Mouse (Mus musculus) thymus, adult 2 months (tissue): ENCODE data around the gene Kif5c. TPM values are rescaled to one million over a fixed set of nuclear protein-coding genes. Genes with fewer than 3 reads are reported as not detected.

Experiments
- DNase-seq: peaks from one replicate; pipeline ENCODE4 v3.0.0; 2021
- H3K27ac ChIP-seq: fragments of 200-500 bp; 2 replicates; pipeline ENCODE4 v1.5.1; 2012; ENCODE audit warnings: low read length, control low read depth; ENCODE audit not compliant: control insufficient read depth, insufficient read depth
- H3K27me3 ChIP-seq: fragments of 200-500 bp; 2 replicates; pipeline ENCODE4 v1.6.1; 2012; ENCODE audit warnings: mild to moderate bottlenecking, low read length, moderate library complexity, mixed read lengths; ENCODE audit not compliant: control insufficient read depth, insufficient read depth
- H3K36me3 ChIP-seq: fragments of 200-500 bp; 2 replicates; pipeline ENCODE4 v1.6.1; 2012; ENCODE audit warnings: mild to moderate bottlenecking, low read length, moderate library complexity; ENCODE audit not compliant: control insufficient read depth, insufficient read depth
- H3K4me1 ChIP-seq: fragments of 200-500 bp; replicated peaks from 2 replicates; pipeline ENCODE4 v1.6.1; 2012; ENCODE audit warnings: low read length; ENCODE audit not compliant: control insufficient read depth, insufficient read depth
- H3K4me3 ChIP-seq: fragments of 200-500 bp; 2 replicates; pipeline ENCODE4 v1.5.1; 2012; ENCODE audit warnings: mild to moderate bottlenecking, low read length, control low read depth, moderate library complexity; ENCODE audit not compliant: control insufficient read depth, insufficient read depth
- CTCF ChIP-seq: fragments of 200-500 bp; IDR thresholded peaks from 2 replicates; pipeline ENCODE4 v1.5.1; 2012; ENCODE audit warnings: mild to moderate bottlenecking, control low read depth, low read length, moderate library complexity, borderline replicate concordance; ENCODE audit not compliant: control insufficient read depth, poor library complexity, insufficient read depth; ENCODE audit errors: extremely low read depth
- POLR2A ChIP-seq: fragments of 200-500 bp; IDR thresholded peaks from 2 replicates; pipeline ENCODE4 v1.6.1; 2012; ENCODE audit warnings: mild to moderate bottlenecking, low read length, control low read depth, moderate library complexity; ENCODE audit not compliant: control insufficient read depth, poor library complexity, insufficient read depth; ENCODE audit errors: extremely low read depth
- WGBS: fragments of 180-500 bp; shearing (Covaris S2); methylation state at CpG from one replicate; pipeline ENCODE4 v1.1.7; 2018; 5-methylcytosine and 5-hydroxymethylcytosine counted together
- polyA plus RNA-seq: library from polyadenylated mRNA; depleted of rRNA; stranded (reverse); fragments of >200 nt; gene quantifications from 2 replicates; pipeline ENCODE4 v1.2.3, GENCODE M21; 2012

Gene Kif5c
- polyA plus RNA-seq, 1 experiment = 0.40 TPM

- Histone ChIP-seq H3K4me1 (no peaks in the 10 kb centered on the region), H3K27me3 (no peaks in the 10 kb centered on the region), H3K4me3 (no peak overlapping the region), H3K36me3 (no peaks in the 10 kb centered on the region), H3K27ac (no peak overlapping the region)
- WGBS = 95% methylated on average over 9 of the region's 9 CpGs
- no peak for DNase-seq
- TF ChIP-seq CTCF = no peak
- TF ChIP-seq POLR2A = no peak
These were observed 14.1 kb downstream of the Kif5c start for GRCm38 (mm10) chr2:49633231-49633630.

GRCm38 (mm10) chr2:49642761-49643160 lies 23.7 kb downstream of the Kif5c start:
- H3K4me3 ChIP-seq = no peak overlapping the region
- no peaks in the 10 kb centered on the region for H3K27me3 ChIP-seq
- WGBS = 88% methylated on average over 3 of the region's 3 CpGs
- no peaks in the 10 kb centered on the region for H3K36me3 ChIP-seq
- no peak for TF ChIP-seq CTCF
- TF ChIP-seq POLR2A = no peak
- no peaks in the 10 kb centered on the region for H3K4me1 ChIP-seq
- DNase-seq = no peak
- no peak overlapping the region for H3K27ac ChIP-seq

- H3K36me3 ChIP-seq = no peaks in the 10 kb centered on the region
- 95% methylated on average over 8 of the region's 8 CpGs for WGBS
- H3K27ac ChIP-seq = no peak overlapping the region
- H3K27me3 ChIP-seq = no peaks in the 10 kb centered on the region
- no peaks in the 10 kb centered on the region for H3K4me1 ChIP-seq
- H3K4me3 ChIP-seq = no peak overlapping the region
- TF ChIP-seq POLR2A = no peak
- TF ChIP-seq CTCF = no peak
- DNase-seq = no peak
These were observed 24.7 kb downstream of the Kif5c start for GRCm38 (mm10) chr2:49643756-49644155.

- Histone ChIP-seq H3K4me3 (no peak overlapping the region), H3K36me3 (no peaks in the 10 kb centered on the region), H3K27ac (no peak overlapping the region), H3K27me3 (no peaks in the 10 kb centered on the region), H3K4me1 (no peaks in the 10 kb centered on the region)
- no peak for DNase-seq
- no peak for TF ChIP-seq POLR2A
- TF ChIP-seq CTCF = no peak
- WGBS = 95% methylated on average over 6 of the region's 6 CpGs
These were observed 28.5 kb downstream of the Kif5c start for GRCm38 (mm10) chr2:49647591-49647990.

GRCm38 (mm10) chr2:49648344-49648743 lies 29.2 kb downstream of the Kif5c start:
- DNase-seq = no peak
- Histone ChIP-seq H3K4me3 (no peak overlapping the region), H3K4me1 (no peaks in the 10 kb centered on the region), H3K36me3 (no peaks in the 10 kb centered on the region), H3K27ac (no peak overlapping the region), H3K27me3 (no peaks in the 10 kb centered on the region)
- TF ChIP-seq CTCF (no peak), POLR2A (no peak)
- WGBS = 68% methylated on average over 9 of the region's 9 CpGs

GRCm38 (mm10) chr2:49648806-49649205 lies 29.7 kb downstream of the Kif5c start:
- TF ChIP-seq CTCF (no peak), POLR2A (no peak)
- no peak overlapping the region for H3K4me3 ChIP-seq
- H3K27me3 ChIP-seq = no peaks in the 10 kb centered on the region
- WGBS = 93% methylated on average over 6 of the region's 6 CpGs
- H3K27ac ChIP-seq = no peak overlapping the region
- no peak for DNase-seq
- H3K36me3 ChIP-seq = no peaks in the 10 kb centered on the region
- H3K4me1 ChIP-seq = no peaks in the 10 kb centered on the region

GRCm38 (mm10) chr2:49649211-49649610 lies 30.1 kb downstream of the Kif5c start:
- no peaks in the 10 kb centered on the region for H3K4me1 ChIP-seq

More at GRCm38 (mm10) chr2:49649211-49649610, 30.1 kb downstream of the Kif5c start:
- Histone ChIP-seq H3K27me3 (no peaks in the 10 kb centered on the region), H3K4me3 (no peak overlapping the region), H3K27ac (no peak overlapping the region), H3K36me3 (no peaks in the 10 kb centered on the region)
- TF ChIP-seq CTCF = no peak
- TF ChIP-seq POLR2A = no peak
- no peak for DNase-seq
- WGBS = 93% methylated on average over 10 of the region's 10 CpGs
